Mouse (Mus musculus) embryonic facial prominence, embryonic 11.5 days (tissue): Measurements from ENCODE around the gene Hipk4. TPM values are rescaled to one million over a fixed set of nuclear protein-coding genes. Genes with fewer than 3 reads are reported as not detected.

Experiments used
- ATAC-seq: fragments of 200-750 bp; cut with Nextera tagmentation; replicated peaks from 2 replicates; pipeline ENCODE4 v1.8.0; 2017; ENCODE audit warnings: low read depth; ENCODE audit not compliant: insufficient number of reproducible peaks, low FRiP score, low TSS enrichment
- DNase-seq: peaks from one replicate; pipeline ENCODE4 v3.0.0-alpha.2; 2015; ENCODE audit warnings: low spot score
- H3K27ac ChIP-seq: fragments of 300-500 bp; sonication (generic); replicated peaks from 2 replicates; pipeline ENCODE4 v1.5.1; 2014; ENCODE audit warnings: mild to moderate bottlenecking, low read depth, low read length, control low read depth
- H3K27me3 ChIP-seq: fragments of 300-500 bp; sonication (generic); 2 replicates; pipeline ENCODE4 v1.6.1; 2014; ENCODE audit warnings: mild to moderate bottlenecking, low read length, moderate library complexity, mixed read lengths; ENCODE audit not compliant: control insufficient read depth, insufficient read depth
- H3K36me3 ChIP-seq: fragments of 300-500 bp; sonication (generic); replicated peaks from 2 replicates; pipeline ENCODE4 v1.6.1; 2014; ENCODE audit warnings: low read depth, mild to moderate bottlenecking, low read length, moderate library complexity, mixed read lengths; ENCODE audit not compliant: control insufficient read depth, insufficient read depth
- H3K4me1 ChIP-seq: fragments of 300-500 bp; sonication (generic); 2 replicates; pipeline ENCODE4 v1.6.1; 2014; ENCODE audit warnings: low read length, mixed read lengths; ENCODE audit not compliant: control insufficient read depth, insufficient read depth
- H3K4me2 ChIP-seq: fragments of 300-500 bp; sonication (generic); 2 replicates; pipeline ENCODE4 v1.6.1; 2014; ENCODE audit warnings: low read depth, mild to moderate bottlenecking, control low read depth, low read length, moderate library complexity
- H3K4me3 ChIP-seq: fragments of 300-500 bp; sonication (generic); 2 replicates; pipeline ENCODE4 v1.5.1; 2014; ENCODE audit warnings: low read depth, low read length, control low read depth
- H3K9ac ChIP-seq: fragments of 300-500 bp; sonication (generic); replicated peaks from 2 replicates; pipeline ENCODE4 v1.6.1; 2014; ENCODE audit warnings: mild to moderate bottlenecking, control low read depth, low read length
- H3K9me3 ChIP-seq: fragments of 300-500 bp; sonication (generic); replicated peaks from 2 replicates; pipeline ENCODE4 v1.6.1; 2016; ENCODE audit warnings: mild to moderate bottlenecking, low read length, inconsistent platforms, mixed read lengths; ENCODE audit not compliant: control insufficient read depth
- WGBS: fragments of 180-500 bp; shearing (Covaris S2); extraction: QIAGEN DNeasy Blood & Tissue Kit; methylation state at CpG from one replicate; pipeline ENCODE4 v1.1.7; 2014; 5-methylcytosine and 5-hydroxymethylcytosine counted together
- polyA plus RNA-seq: library from polyadenylated mRNA; unstranded; fragments of >200 nt; fragmentation: Nextera tagmentation; extraction: Ambion mirVana; gene quantifications from 2 replicates; pipeline ENCODE4 v1.2.1, GENCODE M21; 2014

Hipk4 gene
- polyA plus RNA-seq, 1 experiment from 2014 or later, result 0.36 TPM

- peak overlapping the region; percentile 42; the same call in 1 of the 2 replicates for H3K4me3 ChIP-seq
- DNase-seq, result peak; percentile 33
Observed at GRCm38 (mm10) chr7:27506765-27507370, 16.2 kb upstream of the Hipk4 start.

DNA sequence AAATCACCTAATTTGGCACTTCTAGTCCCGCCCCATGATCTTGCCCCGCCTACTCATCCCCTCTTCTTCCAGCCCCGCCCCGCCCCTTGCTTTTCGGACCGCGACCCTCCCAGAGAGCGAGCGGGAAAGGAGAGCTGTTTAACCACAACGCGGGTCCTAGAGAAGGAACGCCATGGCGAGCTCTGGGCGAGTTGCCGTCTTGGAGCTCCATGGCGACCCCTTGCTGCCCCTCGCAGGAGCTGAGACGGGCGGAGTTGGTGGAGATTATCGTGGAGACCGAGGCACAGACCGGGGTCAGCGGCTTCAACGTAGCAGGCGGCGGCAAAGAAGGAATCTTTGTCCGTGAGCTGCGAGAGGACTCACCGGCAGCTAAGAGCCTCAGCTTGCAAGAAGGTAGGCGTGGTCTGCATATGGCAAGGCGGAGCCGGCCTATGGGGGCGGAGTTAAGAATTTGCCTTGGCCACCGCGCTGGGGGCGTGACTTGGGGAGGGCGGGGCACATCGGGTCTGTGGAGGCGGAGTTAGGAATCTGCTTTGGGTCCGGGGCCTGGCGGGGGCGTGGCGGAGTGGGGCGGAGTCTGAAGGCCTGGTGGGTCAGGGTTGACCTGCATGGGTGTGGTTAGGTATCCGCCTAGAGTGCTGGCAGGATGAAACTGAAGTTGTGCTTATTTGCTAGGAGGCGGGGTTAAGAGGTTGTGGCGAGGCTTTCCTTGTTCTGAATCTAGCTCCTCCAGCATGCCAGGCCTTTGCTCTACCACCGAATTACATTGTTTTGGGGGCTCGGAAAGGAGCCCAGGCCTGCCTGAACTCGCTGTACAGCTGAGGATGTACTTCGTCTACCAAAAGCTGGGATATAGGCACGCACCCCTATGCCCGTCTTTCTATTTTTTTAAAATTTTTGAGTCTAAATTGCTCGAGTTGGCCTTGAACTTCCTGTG is 15.1 kb upstream of the Hipk4 start:
- ATAC-seq (peak; percentile 86), DNase-seq (peak; percentile 99)
- no peaks in the 10 kb centered on the region for H3K9me3 ChIP-seq
- H3K4me3 ChIP-seq, result peak overlapping the region; percentile 42
- peak overlapping the region; percentile 73 for H3K9ac ChIP-seq
- H3K27ac ChIP-seq, result peak overlapping the region; percentile 94
- no peaks in the 10 kb centered on the region for H3K4me1 ChIP-seq
- H3K27me3 ChIP-seq, result no peaks in the 10 kb centered on the region
- H3K4me2 ChIP-seq, result peak overlapping the region; percentile 43
- no peaks in the 10 kb centered on the region for H3K36me3 ChIP-seq
- WGBS, result under 1% methylated on average over 54 of the region's 54 CpGs

More at GRCm38 (mm10) chr7:27506765-27507370, 16.2 kb upstream of the Hipk4 start:
- H3K27me3 ChIP-seq, result no peaks in the 10 kb centered on the region
- H3K27ac ChIP-seq, result no peak overlapping the region
- no peaks in the 10 kb centered on the region for H3K36me3 ChIP-seq
- no peak for ATAC-seq
- H3K4me2 ChIP-seq, result peak overlapping the region; percentile 43; the same call in 1 of the 2 replicates
- 45% methylated on average over 9 of the region's 9 CpGs for WGBS
- H3K9ac ChIP-seq, result no peak overlapping the region
- no peaks in the 10 kb centered on the region for H3K9me3 ChIP-seq
- H3K4me1 ChIP-seq, result no peaks in the 10 kb centered on the region

GRCm38 (mm10) chr7:27508648-27509005 is 14.4 kb upstream of the Hipk4 start:
- Histone ChIP-seq H3K36me3 (no peaks in the 10 kb centered on the region), H3K27ac (0 out of 2 replicates have a peak overlapping the region, but pooled peaks have one; percentile 94), H3K27me3 (no peaks in the 10 kb centered on the region), H3K9ac (no peak overlapping the region), H3K4me2 (peak overlapping the region; percentile 43), H3K9me3 (no peaks in the 10 kb centered on the region), H3K4me3 (peak overlapping the region; percentile 42; the same call in 1 of the 2 replicates), H3K4me1 (no peaks in the 10 kb centered on the region)
- peak; percentile 27; the same call in 1 of the 2 replicates for ATAC-seq
- 24% methylated on average over 6 of the region's 6 CpGs for WGBS
- peak; percentile 68 for DNase-seq

DNA sequence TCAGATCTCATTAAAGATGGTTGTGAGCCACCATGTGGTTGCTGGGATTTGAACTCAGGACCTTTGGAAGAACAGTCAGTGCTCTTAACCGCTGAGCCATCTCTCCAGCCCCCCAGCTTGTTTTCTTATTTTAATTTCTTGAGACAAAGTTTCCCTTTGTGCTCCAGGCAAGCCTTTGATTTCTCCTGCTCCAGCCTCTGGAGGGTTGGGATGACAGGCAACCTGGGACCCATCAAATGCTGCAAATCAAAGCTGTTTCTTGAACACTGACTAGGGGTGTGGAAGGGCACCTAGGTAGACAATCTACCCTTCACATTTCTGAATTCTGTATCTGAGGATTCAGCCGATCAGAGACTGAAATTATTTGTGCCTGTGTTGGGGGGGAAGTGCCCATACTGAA is 12.3 kb upstream of the Hipk4 start:
- 85% methylated on average over 2 of the region's 2 CpGs for WGBS
- DNase-seq (no peak), ATAC-seq (no peak)
- Histone ChIP-seq H3K4me3 (no peak overlapping the region), H3K9me3 (no peaks in the 10 kb centered on the region), H3K27me3 (no peaks in the 10 kb centered on the region), H3K9ac (no peak overlapping the region), H3K27ac (no peak overlapping the region), H3K4me2 (no peak overlapping the region), H3K36me3 (no peaks in the 10 kb centered on the region), H3K4me1 (no peaks in the 10 kb centered on the region)

- no peaks in the 10 kb centered on the region for H3K9me3 ChIP-seq
- 78% methylated on average over 9 of the region's 9 CpGs for WGBS
- H3K27me3 ChIP-seq, result no peaks in the 10 kb centered on the region
- no peak overlapping the region for H3K9ac ChIP-seq
- DNase-seq (no peak), ATAC-seq (0 out of 2 replicates have a peak, but pooled peaks have one; percentile 24)
- H3K27ac ChIP-seq, result no peak overlapping the region
- no peaks in the 10 kb centered on the region for H3K4me1 ChIP-seq
- no peaks in the 10 kb centered on the region for H3K36me3 ChIP-seq
- H3K4me2 ChIP-seq, result no peak overlapping the region
- no peak overlapping the region for H3K4me3 ChIP-seq
Observed at GRCm38 (mm10) chr7:27514961-27515360, 8.1 kb upstream of the Hipk4 start.

GRCm38 (mm10) chr7:27518314-27518713 is 4.8 kb upstream of the Hipk4 start:
- H3K4me2 ChIP-seq, result no peak overlapping the region
- no peak for ATAC-seq
- H3K36me3 ChIP-seq, result no peaks in the 10 kb centered on the region
- no peaks in the 10 kb centered on the region for H3K27me3 ChIP-seq
- WGBS, result 86% methylated on average over 9 of the region's 9 CpGs
- no peaks in the 10 kb centered on the region for H3K4me1 ChIP-seq
- no peaks in the 10 kb centered on the region for H3K9me3 ChIP-seq
- DNase-seq, result no peak
- no peak overlapping the region for H3K9ac ChIP-seq
- H3K27ac ChIP-seq, result no peak overlapping the region
- H3K4me3 ChIP-seq, result no peak overlapping the region

DNA sequence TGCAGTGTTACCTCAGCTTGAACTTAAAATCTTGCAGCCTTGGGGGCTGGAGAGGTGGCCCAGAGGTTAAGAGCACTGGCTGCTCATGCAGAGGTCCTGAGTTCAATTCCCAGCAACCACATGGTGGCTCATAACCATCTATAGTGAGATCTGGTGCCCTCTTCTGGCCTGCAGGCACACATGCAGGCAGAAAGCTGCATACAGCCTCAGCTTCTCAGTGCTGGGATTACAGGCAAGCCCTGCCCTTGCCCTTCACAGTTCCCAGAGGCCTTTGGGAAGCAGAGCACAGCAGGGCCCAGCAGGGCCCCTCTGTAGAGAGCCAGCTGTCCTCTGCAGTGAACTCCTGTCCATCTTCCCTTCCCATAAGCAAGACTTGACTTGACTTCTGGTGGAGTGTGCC is 3.0 kb upstream of the Hipk4 start:
- H3K4me2 ChIP-seq, result no peak overlapping the region
- H3K9me3 ChIP-seq, result no peaks in the 10 kb centered on the region
- H3K4me3 ChIP-seq, result no peak overlapping the region
- H3K27ac ChIP-seq, result no peak overlapping the region
- no peak for ATAC-seq
- no peaks in the 10 kb centered on the region for H3K36me3 ChIP-seq
- H3K27me3 ChIP-seq, result no peaks in the 10 kb centered on the region
- no peak overlapping the region for H3K9ac ChIP-seq
- DNase-seq, result no peak
- no peaks in the 10 kb centered on the region for H3K4me1 ChIP-seq

DNA sequence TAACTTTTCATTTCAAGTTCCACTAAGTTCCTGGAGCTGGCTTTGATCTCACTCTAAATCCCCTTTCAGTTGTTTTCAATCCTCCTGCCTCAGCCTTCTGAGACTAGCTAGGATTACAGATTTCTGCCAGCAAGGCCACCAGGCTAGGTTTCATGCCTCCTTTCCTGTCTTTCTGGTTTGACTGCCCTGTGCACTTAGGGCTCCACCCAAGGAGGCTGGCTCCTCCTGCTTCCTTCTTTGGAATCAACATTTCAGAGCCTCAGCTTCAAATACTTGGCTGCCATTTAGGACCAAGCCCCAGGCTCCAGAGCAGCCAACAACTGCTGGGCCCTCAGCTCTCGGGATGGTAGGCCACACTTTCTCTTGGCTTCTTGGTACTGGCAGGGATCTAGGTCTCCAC is 2.5 kb upstream of the Hipk4 start:
- Histone ChIP-seq H3K4me2 (no peak overlapping the region), H3K4me1 (no peaks in the 10 kb centered on the region), H3K27me3 (no peaks in the 10 kb centered on the region), H3K4me3 (no peak overlapping the region), H3K9me3 (no peaks in the 10 kb centered on the region), H3K36me3 (no peaks in the 10 kb centered on the region), H3K9ac (no peak overlapping the region), H3K27ac (no peak overlapping the region)
- no peak for DNase-seq
- 69% methylated on average over 1 of the region's 1 CpGs for WGBS
- ATAC-seq, result no peak
